Mouse (Mus musculus) neural tube, embryonic 14.5 days (tissue): Measurements from ENCODE around the gene Kifc3. TPM values are rescaled to one million over a fixed set of nuclear protein-coding genes. Genes with fewer than 3 reads are reported as not detected.

Experiments used
- ATAC-seq: fragments of 200-750 bp; cut with Nextera tagmentation; 2 replicates; pipeline ENCODE4 v1.8.0; 2017; ENCODE audit warnings: low read depth, mild to moderate bottlenecking, moderate TSS enrichment, moderate library complexity
- H3K27ac ChIP-seq: fragments of 300-500 bp; sonication (generic); 2 replicates; pipeline ENCODE4 v1.5.1; 2014; ENCODE audit warnings: low read depth, mild to moderate bottlenecking, control low read depth, low read length, moderate library complexity, mixed read lengths
- H3K27me3 ChIP-seq: fragments of 300-500 bp; sonication (generic); 2 replicates; pipeline ENCODE4 v1.6.1; 2014; ENCODE audit warnings: low read length; ENCODE audit not compliant: control insufficient read depth, insufficient read depth
- H3K36me3 ChIP-seq: fragments of 300-500 bp; sonication (generic); 2 replicates; pipeline ENCODE4 v1.6.1; 2014; ENCODE audit warnings: low read length, mixed read lengths; ENCODE audit not compliant: control insufficient read depth, insufficient read depth
- H3K4me1 ChIP-seq: fragments of 300-500 bp; sonication (generic); 2 replicates; pipeline ENCODE4 v1.6.1; 2014; ENCODE audit warnings: low read length; ENCODE audit not compliant: control insufficient read depth, insufficient read depth
- H3K4me2 ChIP-seq: fragments of 300-500 bp; sonication (generic); 2 replicates; pipeline ENCODE4 v1.6.1; 2014; ENCODE audit warnings: mild to moderate bottlenecking, low read depth, low read length, control low read depth
- H3K4me3 ChIP-seq: fragments of 300-500 bp; sonication (generic); 2 replicates; pipeline ENCODE4 v1.5.1; 2014; ENCODE audit warnings: low read depth, low read length, control low read depth, mixed read lengths
- H3K9ac ChIP-seq: fragments of 300-500 bp; sonication (generic); replicated peaks from 2 replicates; pipeline ENCODE4 v1.6.1; 2014; ENCODE audit warnings: low read depth, mild to moderate bottlenecking, control low read depth, low read length, mixed read lengths
- H3K9me3 ChIP-seq: fragments of 300-500 bp; sonication (generic); 2 replicates; pipeline ENCODE4 v1.6.1; 2016; ENCODE audit warnings: low read length; ENCODE audit not compliant: control insufficient read depth
- whole genome bisulfite sequencing: fragments of 180-500 bp; shearing (Covaris S2); extraction: QIAGEN DNeasy Blood & Tissue Kit; methylation state at CpG from one replicate; pipeline ENCODE4 v1.1.7; 2014; 5-methylcytosine and 5-hydroxymethylcytosine counted together
- polyA plus RNA-seq: library from polyadenylated mRNA; unstranded; fragments of >200 nt; fragmentation: Nextera tagmentation; extraction: Ambion mirVana; gene quantifications from 2 replicates; pipeline ENCODE4 v1.2.1, GENCODE M21; 2014

The Kifc3 gene
- polyA plus RNA-seq, 1 experiment from 2014 or later, result 15.9 TPM

DNA sequence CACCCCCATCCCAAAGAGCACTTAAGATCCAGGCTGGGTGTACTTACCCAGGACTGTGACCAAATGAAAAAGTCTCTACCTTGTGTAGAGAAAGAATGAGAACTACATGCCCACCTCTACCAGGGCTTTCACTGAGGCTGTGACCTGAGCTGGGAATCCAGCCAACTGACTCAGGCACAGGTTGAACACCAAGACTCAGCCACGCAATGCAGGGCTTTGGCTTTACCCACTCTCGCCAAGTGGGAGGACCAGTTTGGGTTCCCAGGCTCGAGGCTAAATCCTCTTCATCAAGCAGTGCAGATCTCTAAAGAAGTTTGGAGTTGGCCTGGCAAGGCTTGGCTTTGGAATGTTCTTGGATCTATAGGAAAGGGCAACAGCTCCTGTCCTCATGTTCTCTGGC lies 127.1 kb downstream of the Kifc3 start:
- no peaks in the 10 kb centered on the region for H3K27me3 ChIP-seq
- WGBS, result 78% methylated on average over 3 of the region's 3 CpGs
- no peak for ATAC-seq

DNA sequence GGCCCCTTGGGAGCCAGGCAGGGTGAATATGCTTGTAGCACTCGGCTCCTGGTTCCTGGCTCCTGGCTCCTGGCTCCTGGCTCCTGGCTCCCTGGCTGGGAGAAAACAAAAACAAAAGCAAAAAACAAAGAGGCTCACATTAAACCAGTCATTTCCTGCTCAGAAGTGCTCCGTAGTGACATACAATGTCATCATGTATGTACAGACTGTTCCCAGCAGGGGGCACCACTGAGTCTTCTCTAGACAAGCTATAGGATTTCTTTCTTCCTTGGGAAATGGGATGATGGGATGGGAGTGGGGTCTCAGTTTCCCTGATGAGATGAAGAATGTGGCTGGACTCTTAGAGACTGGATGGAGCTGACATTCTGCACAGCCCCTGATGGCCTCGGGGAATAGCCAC lies 135.0 kb downstream of the Kifc3 start:
- Histone ChIP-seq H3K4me1 (no peaks in the 10 kb centered on the region), H3K9me3 (no peaks in the 10 kb centered on the region), H3K4me3 (no peak overlapping the region), H3K27me3 (no peaks in the 10 kb centered on the region), H3K36me3 (no peaks in the 10 kb centered on the region), H3K27ac (no peak overlapping the region), H3K4me2 (no peak overlapping the region), H3K9ac (no peak overlapping the region)
- ATAC-seq, result no peak
- 43% methylated on average over 3 of the region's 3 CpGs for WGBS

More for the DNA sequence above, 127.1 kb downstream of the Kifc3 start:
- H3K9ac ChIP-seq, result no peak overlapping the region
- H3K9me3 ChIP-seq, result no peaks in the 10 kb centered on the region
- H3K36me3 ChIP-seq, result no peaks in the 10 kb centered on the region
- H3K4me1 ChIP-seq, result no peaks in the 10 kb centered on the region
- no peak overlapping the region for H3K4me3 ChIP-seq
- H3K27ac ChIP-seq, result no peak overlapping the region
- no peak overlapping the region for H3K4me2 ChIP-seq

DNA sequence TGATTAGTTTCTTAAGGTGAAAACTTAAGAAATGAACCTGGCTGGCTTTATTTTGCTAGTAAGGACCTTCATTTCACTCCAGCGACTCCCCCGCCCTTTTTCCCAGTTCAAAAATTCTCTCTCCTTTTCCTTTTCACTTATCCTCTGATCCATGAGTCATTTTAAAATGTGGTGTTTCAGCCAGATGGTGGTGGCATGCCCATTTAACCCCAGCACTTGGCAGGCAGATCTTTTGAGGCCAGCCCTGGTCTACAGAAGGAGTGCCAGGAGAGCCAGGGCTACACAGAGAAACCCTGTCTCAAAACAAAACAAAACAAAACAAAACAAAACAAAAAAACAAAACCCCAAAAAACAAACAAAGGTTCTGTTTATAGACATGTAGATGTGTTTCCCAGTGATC lies 138.1 kb downstream of the Kifc3 start:
- no peaks in the 10 kb centered on the region for H3K36me3 ChIP-seq
- ATAC-seq, result no peak
- H3K9ac ChIP-seq, result no peak overlapping the region
- no peaks in the 10 kb centered on the region for H3K27me3 ChIP-seq
- H3K4me1 ChIP-seq, result no peaks in the 10 kb centered on the region
- WGBS, result 91% methylated on average over 2 of the region's 2 CpGs
- H3K9me3 ChIP-seq, result no peaks in the 10 kb centered on the region
- H3K4me2 ChIP-seq, result no peak overlapping the region
- no peak overlapping the region for H3K27ac ChIP-seq
- H3K4me3 ChIP-seq, result no peak overlapping the region

DNA sequence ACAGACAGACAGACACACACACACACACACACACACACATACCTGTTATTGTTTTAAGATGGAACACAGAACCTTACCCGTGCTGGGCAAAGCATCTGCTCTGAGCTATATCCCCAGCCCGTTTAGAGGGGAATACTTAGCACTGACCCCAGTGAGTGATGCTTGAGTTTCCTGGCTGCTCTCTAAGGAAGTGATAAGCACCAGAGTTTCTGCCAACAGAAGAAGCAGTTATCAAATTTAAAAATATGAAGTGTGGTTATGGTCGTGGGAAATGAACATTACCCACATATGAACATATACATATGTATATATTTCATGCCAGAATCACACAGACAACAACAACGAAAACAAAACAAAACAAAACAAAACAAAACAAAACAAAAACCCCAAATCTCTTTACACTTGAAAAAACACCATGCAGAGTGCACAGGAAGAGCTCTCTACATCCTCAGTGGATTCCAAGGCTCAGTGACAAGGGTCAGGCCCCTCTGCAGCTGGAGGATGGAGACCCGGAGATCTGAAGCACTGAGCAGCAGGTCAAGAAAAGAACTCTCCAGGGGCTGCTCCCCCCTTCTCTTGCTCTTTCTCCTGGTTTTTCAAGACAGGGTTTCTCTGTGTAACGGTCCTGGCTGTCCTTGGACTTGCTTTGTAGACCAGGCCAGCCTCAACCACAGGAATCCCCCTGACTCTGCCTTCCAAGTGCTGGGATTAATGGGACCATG lies 142.6 kb downstream of the Kifc3 start:
- no peaks in the 10 kb centered on the region for H3K9me3 ChIP-seq
- no peaks in the 10 kb centered on the region for H3K4me1 ChIP-seq
- no peaks in the 10 kb centered on the region for H3K36me3 ChIP-seq
- no peak overlapping the region for H3K4me2 ChIP-seq
- no peak overlapping the region for H3K4me3 ChIP-seq
- no peak overlapping the region for H3K27ac ChIP-seq
- H3K27me3 ChIP-seq, result no peaks in the 10 kb centered on the region
- 69% methylated on average over 6 of the region's 6 CpGs for WGBS
- no peak overlapping the region for H3K9ac ChIP-seq
- no peak for ATAC-seq

DNA sequence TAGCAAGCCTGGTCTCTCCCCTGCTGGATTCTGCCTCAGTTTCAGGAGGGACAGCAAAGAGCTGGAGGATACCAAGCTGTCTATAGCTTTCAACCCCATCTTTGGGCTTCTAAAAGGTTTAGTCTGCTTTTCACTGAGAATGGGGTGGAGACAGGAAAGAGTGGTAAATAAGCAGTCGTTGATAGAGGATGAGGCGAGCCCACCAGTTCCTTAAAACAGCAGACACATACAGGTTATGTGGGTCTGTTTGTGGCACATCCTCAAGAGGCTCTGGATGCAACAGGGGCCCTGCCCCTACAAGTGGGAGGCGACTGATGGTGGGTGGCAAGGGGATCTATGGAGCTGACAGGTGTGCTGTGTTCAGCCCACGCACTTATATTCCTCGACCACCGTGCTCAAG lies 144.0 kb downstream of the Kifc3 start:
- Histone ChIP-seq H3K27ac (no peak overlapping the region), H3K4me2 (no peak overlapping the region), H3K9ac (no peak overlapping the region), H3K4me1 (no peaks in the 10 kb centered on the region), H3K9me3 (no peaks in the 10 kb centered on the region), H3K36me3 (no peaks in the 10 kb centered on the region), H3K4me3 (no peak overlapping the region), H3K27me3 (no peaks in the 10 kb centered on the region)
- no peak for ATAC-seq
- 90% methylated on average over 6 of the region's 6 CpGs for WGBS

DNA sequence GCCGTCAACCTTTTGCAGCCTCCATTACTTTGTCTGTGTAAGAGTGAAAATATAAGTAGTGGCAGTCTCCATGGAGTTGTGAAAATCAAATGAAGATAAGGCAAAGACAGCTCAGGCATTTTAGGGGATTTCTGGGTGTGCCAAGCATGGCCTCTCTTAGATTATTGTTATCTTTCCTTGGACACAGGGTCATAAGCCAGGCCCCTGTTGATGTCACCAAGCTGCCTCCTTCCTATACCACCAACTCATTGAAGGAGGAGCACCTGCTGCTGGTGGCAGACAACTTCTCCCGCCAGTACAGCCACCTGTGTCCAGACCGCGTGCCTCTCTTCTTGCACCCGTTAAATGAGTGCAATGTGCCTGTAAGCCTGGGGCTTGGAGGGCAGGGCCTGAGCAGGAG lies 146.2 kb downstream of the Kifc3 start:
- ATAC-seq, result no peak
- Histone ChIP-seq H3K4me1 (no peaks in the 10 kb centered on the region), H3K9me3 (no peaks in the 10 kb centered on the region), H3K27me3 (no peaks in the 10 kb centered on the region), H3K36me3 (no peaks in the 10 kb centered on the region), H3K9ac (no peak overlapping the region), H3K4me2 (no peak overlapping the region), H3K27ac (no peak overlapping the region), H3K4me3 (no peak overlapping the region)
- 88% methylated on average over 5 of the region's 5 CpGs for WGBS

DNA sequence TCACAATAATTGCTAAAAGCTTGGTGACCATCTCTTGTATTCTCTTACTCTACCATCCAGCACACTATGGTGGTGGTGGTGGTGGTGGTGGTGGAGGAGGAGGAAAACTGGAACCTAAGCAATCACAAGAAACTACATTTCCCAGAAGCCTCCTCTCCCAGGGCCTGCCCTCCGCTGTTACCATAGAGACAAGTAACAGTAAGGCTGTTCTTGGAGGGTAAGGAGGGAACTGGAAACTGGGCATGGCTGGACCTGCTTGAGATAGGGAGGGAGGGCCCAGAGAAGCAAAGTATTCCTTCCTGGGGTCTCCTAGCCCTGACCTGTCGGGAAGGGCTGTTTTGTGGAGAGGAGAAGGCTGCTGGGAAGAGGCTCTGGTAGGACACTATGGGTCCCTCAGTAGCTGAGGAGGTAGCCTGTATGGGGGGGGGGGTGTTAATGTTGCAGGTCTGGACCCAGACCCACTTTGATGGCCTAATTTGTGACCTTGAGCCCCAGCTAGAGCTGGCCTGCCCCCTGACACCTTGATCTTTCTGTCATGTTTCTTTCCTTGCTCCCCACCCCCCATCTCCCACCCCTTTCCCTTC lies 147.6 kb downstream of the Kifc3 start, which contains the start of gene Drc7:
TSS of gene Drc7 (plus strand) at position 177 of the 584 bp plus-strand sequence.
- peak; percentile 82 for ATAC-seq
- WGBS, result 23% methylated on average over 2 of the region's 2 CpGs
- Histone ChIP-seq H3K27ac (no peak within 1 kb of the TSS), H3K4me2 (no peak within 1 kb of the TSS), H3K36me3 (no peaks in the 10 kb centered on the region), H3K9me3 (no peaks in the 10 kb centered on the region), H3K27me3 (no peaks in the 10 kb centered on the region), H3K4me1 (no peaks in the 10 kb centered on the region), H3K9ac (no peak within 1 kb of the TSS), H3K4me3 (no peak within 1 kb of the TSS)

DNA sequence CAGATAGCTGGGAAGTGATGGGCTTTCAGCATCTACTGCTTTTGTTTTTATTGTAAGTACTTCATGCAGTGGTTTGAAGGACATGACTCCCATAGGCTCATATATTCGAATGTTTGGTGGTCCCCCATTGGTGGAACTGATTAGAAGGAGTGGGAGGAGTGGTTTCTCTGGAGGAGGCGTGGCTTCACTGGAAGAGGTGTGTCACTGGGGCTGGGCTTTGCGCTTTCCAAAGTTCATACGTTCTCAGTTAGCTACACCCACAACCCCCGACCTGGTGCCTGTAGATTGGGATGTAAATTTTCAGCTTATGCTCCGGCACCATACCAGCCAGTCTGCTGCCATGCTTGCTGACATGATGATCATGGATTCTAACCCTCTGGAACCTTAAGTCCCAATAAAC lies 148.2 kb downstream of the Kifc3 start:
- Histone ChIP-seq H3K4me1 (no peaks in the 10 kb centered on the region), H3K9ac (no peak overlapping the region), H3K36me3 (no peaks in the 10 kb centered on the region), H3K4me3 (no peak overlapping the region), H3K9me3 (no peaks in the 10 kb centered on the region), H3K27ac (no peak overlapping the region), H3K27me3 (no peaks in the 10 kb centered on the region), H3K4me2 (no peak overlapping the region)
- 0 out of 2 replicates have a peak, but pooled peaks have one; percentile 31 for ATAC-seq
- 60% methylated on average over 6 of the region's 6 CpGs for WGBS
